In genomic region chr15:79858979-79859378, GRCm38 (mm10) we compare ENCODE assay signal across 23 mouse cellular contexts. TPM values are rescaled to one million over a fixed set of nuclear protein-coding genes. Genes with fewer than 3 reads are reported as not detected.
"Had no signal": no experiment of that assay in that cellular context is flagged by ENCODE, and none has a peak within 500 bp of the region (broad histone marks: within the 10 kb centered on the region; RNA-seq: fewer than 3 reads in every experiment).

No protein-coding gene starts in this region.

- DNase-seq: lung, adult 18-20 months; lung, embryonic 14.5 days; lung, postnatal 10 days; lung, postnatal 4 days; midbrain, embryonic 14.5 days; right cerebral cortex, adult 18-20 months; right cerebral cortex, postnatal 25 days; right cerebral cortex, postnatal 4 days; spleen, adult 18-20 months; thymus, adult 18-20 months; thymus, postnatal 14 days; thymus, postnatal 36 days had no signal

- H3K9me3 ChIP-seq: midbrain, embryonic 10.5 days; midbrain, embryonic 12.5 days; neural tube, embryonic 13.5 days; neural tube, embryonic 15.5 days had no signal

- H3K27me3 ChIP-seq: midbrain, embryonic 12.5 days; neural tube, embryonic 13.5 days; neural tube, embryonic 15.5 days had no signal

- H3K36me3 ChIP-seq: midbrain, embryonic 10.5 days; midbrain, embryonic 12.5 days; neural tube, embryonic 13.5 days; neural tube, embryonic 15.5 days had no signal

- H3K9ac ChIP-seq: lung, embryonic 14.5 days; midbrain, embryonic 12.5 days; neural tube, embryonic 13.5 days; neural tube, embryonic 15.5 days had no signal

- ATAC-seq: midbrain, embryonic 16.5 days had no signal

- H3K4me3 ChIP-seq: midbrain, embryonic 10.5 days; midbrain, embryonic 12.5 days; myocyte; neural tube, embryonic 13.5 days; neural tube, embryonic 15.5 days had no signal

- H3K27ac ChIP-seq: midbrain, embryonic 10.5 days; midbrain, embryonic 12.5 days; neural tube, embryonic 13.5 days; neural tube, embryonic 15.5 days had no signal

- H3K4me1 ChIP-seq: midbrain, embryonic 10.5 days; midbrain, embryonic 12.5 days; neural tube, embryonic 13.5 days; neural tube, embryonic 15.5 days had no signal

- H3K4me2 ChIP-seq: lung, embryonic 14.5 days; midbrain, embryonic 12.5 days; neural tube, embryonic 13.5 days; neural tube, embryonic 15.5 days had no signal

RNA-seq across cellular contexts. Expression of gene Npcd, which starts 24.9 kb away (rescaled TPM):
- total RNA-seq: megakaryocyte, adult 5-6 weeks; megakaryocyte-erythroid progenitor cell, adult 5-6 weeks had no signal
- polyA plus RNA-seq: liver, embryonic 16.5 days; lung, embryonic 14.5 days; midbrain, embryonic 10.5 days; midbrain, embryonic 14.5 days; neural tube, embryonic 11.5 days; neural tube, embryonic 13.5 days; thymus, postnatal 0 days had no signal

RNA-seq across cellular contexts. Expression of gene Nptxr, which starts 54.4 kb away (rescaled TPM):
- total RNA-seq: megakaryocyte-erythroid progenitor cell, adult 5-6 weeks had no signal
